Mouse (Mus musculus) brain, embryonic 14.5 days (tissue): ENCODE measurements around the gene Olfr694.

Source experiments
- CTCF ChIP-seq: fragments of 200-500 bp; IDR thresholded peaks from 2 replicates; pipeline ENCODE4 v1.5.1; 2012; ENCODE audit warnings: inconsistent platforms, mild to moderate bottlenecking, moderate library complexity, borderline replicate concordance; ENCODE audit not compliant: insufficient read depth, insufficient read length; ENCODE audit errors: extremely low read depth
- POLR2A ChIP-seq: fragments of 200-500 bp; IDR thresholded peaks from 2 replicates; pipeline ENCODE4 v1.6.1; 2012; ENCODE audit warnings: mild to moderate bottlenecking, inconsistent platforms, borderline replicate concordance; ENCODE audit not compliant: poor library complexity, insufficient read depth, insufficient read length, severe bottlenecking; ENCODE audit errors: extremely low read depth

GRCm38 (mm10) chr7:106635560-106635959 is 56.1 kb downstream of the Olfr694 start:
- TF ChIP-seq CTCF, result no peak
- no peak for TF ChIP-seq POLR2A
